Mouse (Mus musculus) midbrain, embryonic 10.5 days (tissue): ENCODE measurements around the gene Lrrc4b. TPM values are rescaled to one million over a fixed set of nuclear protein-coding genes. Genes with fewer than 3 reads are reported as not detected.

Source experiments
- DNase-seq: peaks from one replicate; pipeline ENCODE4 v3.0.0-alpha.2; 2017; ENCODE audit warnings: low spot score
- H3K27ac ChIP-seq: fragments of 300-500 bp; sonication (generic); replicated peaks from 2 replicates; pipeline ENCODE4 v1.5.1; 2016; ENCODE audit warnings: mild to moderate bottlenecking
- H3K27me3 ChIP-seq: fragments of 300-500 bp; sonication (generic); 2 replicates; pipeline ENCODE4 v1.6.1; 2016; ENCODE audit warnings: low read depth, mild to moderate bottlenecking; ENCODE audit not compliant: poor library complexity, severe bottlenecking
- H3K36me3 ChIP-seq: fragments of 300-500 bp; sonication (generic); 2 replicates; pipeline ENCODE4 v1.6.1; 2016; ENCODE audit warnings: mild to moderate bottlenecking, moderate library complexity
- H3K4me1 ChIP-seq: fragments of 300-500 bp; sonication (generic); 2 replicates; pipeline ENCODE4 v1.6.1; 2016
- H3K4me3 ChIP-seq: fragments of 300-500 bp; sonication (generic); 2 replicates; pipeline ENCODE4 v1.5.1; 2016; ENCODE audit warnings: mild to moderate bottlenecking, moderate library complexity
- H3K9me3 ChIP-seq: fragments of 300-500 bp; sonication (generic); replicated peaks from 2 replicates; pipeline ENCODE4 v1.6.1; 2016; ENCODE audit warnings: mild to moderate bottlenecking
- WGBS: fragments of 180-500 bp; shearing (Covaris S2); methylation state at CpG from one replicate; pipeline ENCODE4 v1.1.7; 2016; 5-methylcytosine and 5-hydroxymethylcytosine counted together
- polyA plus RNA-seq: library from polyadenylated mRNA; unstranded; fragments of >200 nt; fragmentation: Nextera tagmentation; extraction: Ambion mirVana; gene quantifications from 2 replicates; pipeline ENCODE4 v1.2.1, GENCODE M21; 2016

Lrrc4b gene
- polyA plus RNA-seq, 1 experiment from 2014 or later, result 2.4 TPM

GRCm38 (mm10) chr7:44484841-44485571 is 56.2 kb downstream of the Lrrc4b start:
- H3K27ac ChIP-seq, result no peak overlapping the region
- H3K9me3 ChIP-seq, result no peaks in the 10 kb centered on the region
- DNase-seq, result peak; percentile 84
- H3K4me3 ChIP-seq, result no peak overlapping the region
- H3K27me3 ChIP-seq, result peaks cover 28% of the 10 kb centered on the region
- peaks cover 21% of the 10 kb centered on the region for H3K36me3 ChIP-seq
- 39% methylated on average over 5 of the region's 5 CpGs for WGBS
- 0 out of 2 replicates have a peak, but pooled peaks cover 4% of the 10 kb centered on the region for H3K4me1 ChIP-seq

GRCm38 (mm10) chr7:44485572-44486195 is 56.9 kb downstream of the Lrrc4b start:
- no peak for DNase-seq
- H3K9me3 ChIP-seq, result no peaks in the 10 kb centered on the region
- no peak overlapping the region for H3K27ac ChIP-seq
- peaks cover 22% of the 10 kb centered on the region for H3K27me3 ChIP-seq
- H3K4me3 ChIP-seq, result no peak overlapping the region
- H3K36me3 ChIP-seq, result peaks cover 27% of the 10 kb centered on the region
- WGBS, result 77% methylated on average over 7 of the region's 7 CpGs
- H3K4me1 ChIP-seq, result 0 out of 2 replicates have a peak, but pooled peaks cover 4% of the 10 kb centered on the region

DNA sequence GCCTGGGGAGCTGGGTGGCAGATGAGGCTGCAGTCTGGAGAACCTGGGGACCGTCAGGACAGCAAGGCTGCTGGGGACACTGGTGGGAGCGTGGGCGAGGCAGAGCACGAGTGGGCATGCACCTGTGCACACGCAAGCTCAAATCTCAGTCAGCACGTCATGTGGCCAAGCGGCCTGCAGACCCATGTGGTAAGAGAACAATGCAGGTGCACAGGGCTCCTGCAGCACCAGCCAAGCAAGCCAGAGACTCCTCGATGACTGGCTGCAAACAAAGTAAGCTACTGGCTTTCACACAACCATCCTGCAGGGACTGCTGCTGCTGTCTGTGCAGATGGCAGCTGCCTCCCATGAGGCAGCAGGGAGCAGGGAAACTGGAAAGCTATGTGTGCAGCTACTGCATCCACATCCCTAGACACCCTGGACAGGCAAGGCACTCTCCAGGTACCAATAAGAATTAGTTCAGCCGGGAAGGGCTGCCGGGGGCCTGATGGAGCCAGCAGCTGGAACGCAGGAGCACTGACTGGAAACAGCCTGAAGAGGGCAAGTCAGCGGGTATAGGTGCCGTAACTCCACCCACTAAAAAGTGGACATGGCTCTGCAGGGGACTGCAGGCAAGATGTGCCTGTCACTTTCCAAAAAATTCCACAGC is 58.2 kb downstream of the Lrrc4b start:
- no peak for DNase-seq
- WGBS, result 71% methylated on average over 13 of the region's 13 CpGs
- H3K27me3 ChIP-seq, result peaks cover 10% of the 10 kb centered on the region
- H3K9me3 ChIP-seq, result no peaks in the 10 kb centered on the region
- peaks cover 41% of the 10 kb centered on the region for H3K36me3 ChIP-seq
- H3K4me1 ChIP-seq, result 0 out of 2 replicates have a peak, but pooled peaks cover 4% of the 10 kb centered on the region
- H3K27ac ChIP-seq, result no peak overlapping the region
- no peak overlapping the region for H3K4me3 ChIP-seq

DNA sequence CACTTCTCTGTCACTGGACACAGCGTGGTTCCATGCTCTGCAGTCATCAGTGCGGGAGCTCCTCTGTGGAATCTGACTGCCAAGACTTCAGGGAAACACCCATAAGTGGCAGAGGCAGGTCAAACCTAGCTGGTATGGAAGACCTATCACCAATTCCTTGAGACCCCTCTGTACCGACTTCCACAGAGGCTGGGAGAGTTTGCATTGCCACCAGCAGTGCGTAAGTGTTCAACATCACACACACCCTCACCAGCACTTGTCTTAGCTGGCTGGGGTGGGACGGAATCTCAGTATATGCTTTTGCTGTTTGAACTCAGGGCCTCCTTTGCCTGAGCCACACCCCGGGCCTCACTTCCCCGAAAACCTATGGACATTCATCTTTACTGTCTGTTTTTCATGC is 59.1 kb downstream of the Lrrc4b start:
- Histone ChIP-seq H3K27me3 (peaks cover 2% of the 10 kb centered on the region), H3K4me1 (0 out of 2 replicates have a peak, but pooled peaks cover 4% of the 10 kb centered on the region), H3K4me3 (no peak overlapping the region), H3K9me3 (no peaks in the 10 kb centered on the region), H3K27ac (no peak overlapping the region), H3K36me3 (peaks cover 50% of the 10 kb centered on the region)
- DNase-seq, result no peak
- WGBS, result 91% methylated on average over 7 of the region's 7 CpGs

DNA sequence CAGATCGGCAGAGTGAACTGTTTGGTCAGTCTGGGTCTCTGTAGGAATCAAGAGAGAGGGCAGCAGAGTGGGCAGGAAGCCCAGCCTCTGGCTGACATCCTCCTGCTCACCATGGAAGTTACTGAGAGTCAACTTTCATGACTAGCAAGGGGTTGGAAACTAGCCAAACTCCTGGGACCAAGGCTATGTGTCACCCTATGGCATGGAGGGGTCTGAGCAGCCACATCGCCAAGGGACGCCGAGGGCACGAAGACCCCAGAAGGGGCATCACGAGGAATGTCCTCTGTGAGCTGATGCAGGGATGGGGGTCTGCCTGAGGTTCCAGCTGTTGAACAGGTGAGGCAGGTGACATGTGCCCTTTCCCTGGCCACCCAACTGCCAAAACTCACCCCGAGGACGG is 59.7 kb downstream of the Lrrc4b start:
- Histone ChIP-seq H3K4me3 (no peak overlapping the region), H3K27ac (no peak overlapping the region), H3K4me1 (0 out of 2 replicates have a peak, but pooled peaks cover 4% of the 10 kb centered on the region), H3K9me3 (no peaks in the 10 kb centered on the region), H3K36me3 (peaks cover 56% of the 10 kb centered on the region), H3K27me3 (no peaks in the 10 kb centered on the region)
- WGBS, result 88% methylated on average over 8 of the region's 8 CpGs
- no peak for DNase-seq

DNA sequence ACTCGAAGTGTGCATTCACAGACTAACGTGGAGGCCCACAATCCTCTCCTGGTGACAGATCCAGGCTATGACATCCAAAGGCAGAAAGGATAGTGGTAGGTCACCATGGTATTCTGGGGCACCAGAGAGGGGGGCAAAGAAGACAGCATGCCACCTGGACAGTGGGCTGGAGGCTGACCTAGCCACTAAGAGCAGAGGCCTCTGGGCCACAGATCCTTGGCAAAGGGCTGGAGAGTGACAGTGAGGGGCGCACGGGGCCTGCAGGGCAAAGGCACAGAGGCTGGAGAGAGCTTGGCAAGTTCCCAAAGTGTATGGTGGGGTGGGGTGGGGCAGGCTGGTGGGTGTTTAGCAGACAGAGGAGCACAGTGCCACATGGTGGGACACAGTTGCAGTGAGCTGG is 61.5 kb downstream of the Lrrc4b start:
- Histone ChIP-seq H3K27ac (no peak overlapping the region), H3K4me3 (no peak overlapping the region), H3K27me3 (no peaks in the 10 kb centered on the region), H3K36me3 (peaks cover 69% of the 10 kb centered on the region), H3K4me1 (peaks cover 11% of the 10 kb centered on the region), H3K9me3 (no peaks in the 10 kb centered on the region)
- no peak for DNase-seq
- WGBS, result 98% methylated on average over 4 of the region's 4 CpGs

DNA sequence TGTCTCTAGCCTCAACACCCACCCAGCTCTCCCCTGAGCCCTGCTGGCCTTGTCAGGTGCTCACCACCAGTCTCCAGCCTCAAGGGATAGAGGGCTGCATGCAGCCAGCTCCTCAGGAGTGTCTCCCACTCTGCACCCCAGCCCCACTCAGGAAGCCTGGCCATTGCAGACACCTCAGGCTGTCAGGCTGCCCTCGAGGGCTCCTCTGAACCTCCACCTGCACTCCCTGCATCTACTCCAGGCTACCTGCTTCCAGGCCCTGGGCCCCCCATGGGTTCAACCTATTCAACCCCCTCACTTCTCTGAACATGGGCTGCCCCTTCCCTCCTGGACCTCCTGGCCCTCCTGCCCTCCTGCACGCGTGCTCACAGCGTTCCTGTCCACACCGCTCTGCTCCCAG is 62.6 kb downstream of the Lrrc4b start:
- H3K4me3 ChIP-seq, result no peak overlapping the region
- H3K27me3 ChIP-seq, result no peaks in the 10 kb centered on the region
- H3K9me3 ChIP-seq, result no peaks in the 10 kb centered on the region
- 94% methylated on average over 5 of the region's 5 CpGs for WGBS
- no peak for DNase-seq
- H3K4me1 ChIP-seq, result peaks cover 17% of the 10 kb centered on the region
- H3K36me3 ChIP-seq, result peaks cover 69% of the 10 kb centered on the region
- no peak overlapping the region for H3K27ac ChIP-seq

DNA sequence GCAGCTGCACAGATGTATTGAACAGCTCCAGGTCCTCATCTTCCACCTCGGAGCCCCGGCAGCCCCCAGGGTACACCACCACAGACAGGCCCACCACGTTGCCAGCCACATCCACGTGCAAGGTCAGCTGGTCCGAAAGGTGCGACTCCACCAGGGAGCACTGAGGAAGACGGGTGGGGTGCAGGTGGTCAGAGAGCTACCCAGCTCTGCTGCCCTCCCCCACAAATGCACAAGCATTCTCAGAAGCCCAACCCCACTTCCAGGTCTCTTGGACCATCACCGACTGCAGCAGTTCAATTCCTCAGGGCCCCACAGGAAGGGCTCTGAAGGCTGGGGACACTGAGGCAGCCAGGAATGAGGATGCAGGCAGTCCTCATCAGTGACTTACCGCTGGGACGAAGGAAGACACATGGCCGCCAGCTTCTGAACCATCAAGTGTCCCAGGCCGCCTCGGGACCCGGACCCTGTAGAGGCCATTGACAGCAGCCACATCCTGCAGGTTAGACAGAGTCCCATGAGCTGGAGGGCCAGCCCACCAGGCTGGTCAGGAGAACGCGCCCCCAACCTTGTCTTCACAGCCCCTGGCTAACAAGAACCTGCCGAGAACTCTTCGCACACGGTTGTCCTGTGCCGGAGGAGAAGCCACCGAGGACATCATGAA is 63.5 kb downstream of the Lrrc4b start:
- Histone ChIP-seq H3K4me3 (no peak overlapping the region), H3K27ac (no peak overlapping the region), H3K36me3 (peaks cover 69% of the 10 kb centered on the region), H3K9me3 (no peaks in the 10 kb centered on the region), H3K4me1 (peaks cover 21% of the 10 kb centered on the region), H3K27me3 (no peaks in the 10 kb centered on the region)
- WGBS, result 95% methylated on average over 21 of the region's 21 CpGs
- no peak for DNase-seq

GRCm38 (mm10) chr7:44494681-44495080 is 65.9 kb downstream of the Lrrc4b start:
- H3K9me3 ChIP-seq, result no peaks in the 10 kb centered on the region
- H3K4me1 ChIP-seq, result peaks cover 29% of the 10 kb centered on the region
- 92% methylated on average over 12 of the region's 12 CpGs for WGBS
- peaks cover 6% of the 10 kb centered on the region; the same call in 1 of the 2 replicates for H3K27me3 ChIP-seq
- peaks cover 52% of the 10 kb centered on the region for H3K36me3 ChIP-seq
- no peak overlapping the region for H3K4me3 ChIP-seq
- no peak for DNase-seq
- H3K27ac ChIP-seq, result no peak overlapping the region

GRCm38 (mm10) chr7:44495086-44495485 is 66.3 kb downstream of the Lrrc4b start:
- no peak for DNase-seq
- 92% methylated on average over 7 of the region's 7 CpGs for WGBS
- peaks cover 10% of the 10 kb centered on the region for H3K27me3 ChIP-seq
- H3K36me3 ChIP-seq, result peaks cover 48% of the 10 kb centered on the region
- H3K4me1 ChIP-seq, result peaks cover 29% of the 10 kb centered on the region
- H3K27ac ChIP-seq, result peak overlapping the region; percentile 99; the same call in 1 of the 2 replicates
- H3K9me3 ChIP-seq, result no peaks in the 10 kb centered on the region
- peak overlapping the region; percentile 86 for H3K4me3 ChIP-seq

DNA sequence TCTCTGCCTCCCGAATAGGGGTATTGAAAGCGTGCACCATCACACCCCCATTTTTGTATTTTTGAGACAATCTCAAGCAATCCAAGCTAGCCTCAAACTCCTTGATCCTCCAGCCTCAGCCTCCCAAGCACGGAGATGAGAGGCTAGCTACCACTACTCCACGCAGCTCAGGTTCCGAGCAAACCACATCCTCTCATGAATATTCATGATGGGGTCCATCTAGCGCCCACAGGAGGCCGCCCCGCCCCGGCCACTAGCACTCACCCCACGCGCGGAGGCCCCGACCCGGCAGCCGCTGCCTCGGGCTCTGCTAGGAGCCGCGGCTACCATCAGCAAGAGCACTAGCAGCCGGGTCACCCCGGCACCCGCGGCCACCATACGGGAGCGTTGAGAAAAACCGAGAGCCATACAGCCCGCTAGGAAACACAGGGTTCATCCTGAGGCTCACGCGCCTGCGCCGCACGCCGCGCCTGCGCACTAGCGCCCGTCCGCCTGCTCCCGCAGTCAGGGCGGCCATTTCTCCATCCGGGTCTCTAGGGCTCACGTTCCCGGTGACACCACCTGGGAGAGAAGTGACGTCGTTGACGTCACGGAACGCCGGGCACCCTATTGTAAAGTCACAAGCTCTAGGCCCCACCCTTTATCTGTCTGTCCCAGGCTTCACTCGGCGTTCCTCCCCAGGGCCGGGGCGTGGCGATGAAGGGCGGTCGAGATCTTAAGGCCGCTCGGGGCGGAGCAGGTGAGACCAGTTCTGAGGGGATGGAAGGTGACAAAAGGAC is 67.4 kb downstream of the Lrrc4b start, which contains the start of the genes Emc10 and Fam71e1:
Gene Emc10, minus strand, starts transcription at position 538 of the 779 bp plus-strand sequence.
Gene Fam71e1, plus strand, starts transcription at position 590 of the 779 bp plus-strand sequence.
- WGBS, result under 1% methylated on average over 58 of the region's 58 CpGs
- Histone ChIP-seq H3K4me3 (peak within 1 kb of the TSS; percentile 86), H3K36me3 (peaks cover 37% of the 10 kb centered on the region)

GRCm38 (mm10) chr7:44496771-44497109 is 67.9 kb downstream of the Lrrc4b start:
- H3K36me3 ChIP-seq, result peaks cover 31% of the 10 kb centered on the region
- peaks cover 18% of the 10 kb centered on the region for H3K27me3 ChIP-seq
- peak overlapping the region; percentile 99 for H3K27ac ChIP-seq
- no peak for DNase-seq
- WGBS, result 1% methylated on average over 26 of the region's 26 CpGs
- peak overlapping the region; percentile 86 for H3K4me3 ChIP-seq
- peaks cover 29% of the 10 kb centered on the region for H3K4me1 ChIP-seq
- H3K9me3 ChIP-seq, result no peaks in the 10 kb centered on the region

More for the DNA sequence above, 67.4 kb downstream of the Lrrc4b start, which contains the start of the genes Emc10 and Fam71e1:
- H3K27me3 ChIP-seq, result peaks cover 18% of the 10 kb centered on the region
- peak within 1 kb of the TSS; percentile 99 for H3K27ac ChIP-seq
- H3K4me1 ChIP-seq, result peaks cover 29% of the 10 kb centered on the region
- DNase-seq, result peak; percentile 99
- H3K9me3 ChIP-seq, result no peaks in the 10 kb centered on the region
